In the genomic region with DNA sequence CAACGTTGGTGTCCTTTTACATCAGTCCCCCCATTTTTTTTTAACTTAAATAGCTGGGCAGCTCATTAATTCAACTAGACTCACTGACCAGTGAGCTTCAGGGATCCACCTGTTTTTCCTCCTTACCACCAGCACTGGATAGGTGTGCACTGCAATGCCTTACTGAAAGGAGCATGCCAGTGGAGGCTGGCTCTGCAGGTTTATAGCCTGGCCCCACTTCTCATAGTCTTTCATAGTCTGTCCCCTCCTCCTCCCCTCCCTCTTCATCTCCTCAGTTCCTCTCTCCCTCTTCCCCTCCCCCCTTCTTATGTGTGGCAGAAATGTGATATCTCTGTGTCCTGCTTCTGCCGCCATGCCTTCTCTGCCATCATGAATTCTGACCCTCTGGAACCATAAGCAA, we compare ENCODE assay signal across 23 mouse cellular contexts.
"Had no signal": no experiment of that assay in that cellular context is flagged by ENCODE, and none has a peak within 500 bp of the region (broad histone marks: within the 10 kb centered on the region; RNA-seq: fewer than 3 reads in every experiment).

No protein-coding gene starts in this region.

- ATAC-seq: hindbrain, embryonic 16.5 days; inflammation-experienced regulatory T-cells, adult 6 months; intestine, embryonic 15.5 days; intestine, postnatal 0 days; liver, embryonic 12.5 days had no signal

- H3K4me3 ChIP-seq: heart, adult 2 months; hindbrain, embryonic 10.5 days; hindbrain, embryonic 13.5 days; intestine, embryonic 15.5 days; limb, embryonic 13.5 days; limb, embryonic 15.5 days; liver, embryonic 12.5 days had no signal

- H3K9ac ChIP-seq: hindbrain, embryonic 13.5 days; intestine, embryonic 15.5 days; limb, embryonic 13.5 days; limb, embryonic 15.5 days; liver, embryonic 12.5 days; liver, embryonic 14.5 days had no signal

- H3K36me3 ChIP-seq: intestine, embryonic 15.5 days; liver, embryonic 12.5 days had no signal

- H3K27ac ChIP-seq: heart, adult 2 months; hindbrain, embryonic 10.5 days; hindbrain, embryonic 13.5 days; intestine, embryonic 15.5 days; limb, embryonic 13.5 days; limb, embryonic 15.5 days; liver, embryonic 12.5 days; liver, embryonic 14.5 days had no signal

- H3K9me3 ChIP-seq: intestine, embryonic 15.5 days; liver, embryonic 12.5 days had no signal

- H3K27me3 ChIP-seq: hindbrain, embryonic 13.5 days; intestine, embryonic 15.5 days; limb, embryonic 13.5 days; limb, embryonic 15.5 days; liver, embryonic 12.5 days had no signal

- H3K4me2 ChIP-seq: heart, embryonic 11.5 days; hindbrain, embryonic 13.5 days; intestine, embryonic 15.5 days; limb, embryonic 13.5 days; limb, embryonic 15.5 days; liver, embryonic 12.5 days had no signal

- DNase-seq: gastrocnemius, postnatal 14 days; gastrocnemius, postnatal 36 days; heart, adult 2 months; heart, postnatal 10 days; heart, postnatal 4 days; kidney, adult 18-20 months; kidney, adult 8-10 months; kidney, postnatal 10 days; kidney, postnatal 36 days; layer of hippocampus, adult 9-11 months; layer of hippocampus, postnatal 36 days; left cerebral cortex, postnatal 4 days had no signal
